ENCODE assay signal across 31 mouse cellular contexts in the genomic region with DNA sequence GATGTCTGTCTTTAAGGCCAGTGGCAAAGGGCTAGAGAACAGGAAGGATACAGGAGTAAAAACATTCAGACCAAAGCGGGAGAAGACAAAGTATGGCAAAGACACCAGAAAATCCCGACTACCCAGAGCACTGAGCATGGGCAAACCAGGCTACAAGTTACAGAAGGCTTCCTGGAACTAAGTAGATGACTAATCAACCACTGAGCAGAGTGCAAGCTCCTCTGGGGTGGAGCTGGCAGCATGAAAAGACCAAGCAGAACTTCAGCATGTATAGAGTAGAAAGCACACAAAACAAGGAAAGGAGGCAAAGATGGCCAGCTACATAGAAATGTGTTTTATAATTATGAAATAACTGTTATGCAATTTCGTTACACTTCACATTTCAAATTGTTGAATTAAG. TPM values are rescaled to one million over a fixed set of nuclear protein-coding genes. Genes with fewer than 3 reads are reported as not detected.
DNase-seq lines count a peak whose midpoint lies in the region; ATAC-seq and TF ChIP-seq lines count a peak whose summit lies in the region.
"Had no signal": no experiment of that assay in that cellular context is flagged by ENCODE, and none has a peak within 500 bp of the region (broad histone marks: within the 10 kb centered on the region; RNA-seq: fewer than 3 reads in every experiment).

No protein-coding gene starts in this region.

- DNase-seq in frontal cortex, postnatal 14 days (ENCODE audit: low spot score in 2 of 2), result no peak
- DNase-seq in lung, postnatal 0 days (ENCODE audit: low spot score), result peak; percentile 49
- no peak for DNase-seq in lung, adult 2 months
- peak; percentile 39 for DNase-seq in NIH3T3 (ENCODE audit: low read depth)
- DNase-seq in layer of hippocampus, postnatal 10 days (ENCODE audit: low spot score in 2 of 2), result no peak
- no peak for DNase-seq in urinary bladder, postnatal 4 days (ENCODE audit: low spot score in 2 of 2)
- DNase-seq: adrenal gland, adult 8-10 months; cerebellum, adult 11 months; cerebellum, adult 9-11 months; forebrain, postnatal 0 days; gastrocnemius, postnatal 25 days; heart, adult 18-20 months; heart, postnatal 4 days; kidney, adult 11 months; midbrain, embryonic 14.5 days; right cerebral cortex, postnatal 25 days; thymus, postnatal 14 days had no signal

- 0 out of 2 replicates have a peak, but pooled peaks cover 6% of the 10 kb centered on the region for H3K4me1 ChIP-seq in lung, postnatal 0 days (ENCODE audit: insufficient read depth, low read depth, low read length)
- peaks cover 3% of the 10 kb centered on the region; the same call in 1 of the 2 replicates for H3K4me1 ChIP-seq in lung, adult 2 months (ENCODE audit: control insufficient read depth, insufficient read depth, low read length)
- H3K4me1 ChIP-seq: stomach, embryonic 15.5 days had no signal

- H3K9me3 ChIP-seq in lung, postnatal 0 days (ENCODE audit: low read length), result no peaks in the 10 kb centered on the region
- H3K9me3 ChIP-seq: forebrain, embryonic 12.5 days; heart, embryonic 12.5 days; limb, embryonic 13.5 days; neural tube, embryonic 15.5 days; stomach, embryonic 15.5 days had no signal

- TF ChIP-seq POLR2A in lung, adult 2 months (IDR thresholded peaks at IDR 0.05; ENCODE audit: borderline replicate concordance, extremely low read depth, low read depth, low read length), result no peak
- TF ChIP-seq POLR2A in myocyte (IDR thresholded peaks at IDR 0.05; ENCODE audit: insufficient read length, low read depth), result no peak

- peaks cover 42% of the 10 kb centered on the region for H3K79me2 ChIP-seq in myocyte (ENCODE audit: control insufficient read depth, insufficient read depth)

- H3ac ChIP-seq in myocyte (ENCODE audit: control insufficient read depth, insufficient read length), result no peak overlapping the region

- H3K4me3 ChIP-seq in lung, postnatal 0 days (ENCODE audit: low read depth, low read length), result no peak overlapping the region
- H3K4me3 ChIP-seq in lung, adult 2 months (replicated peaks; ENCODE audit: extremely low read depth, low read depth, low read length), result no peak overlapping the region
- no peak overlapping the region for H3K4me3 ChIP-seq in myocyte
- H3K4me3 ChIP-seq: erythroblast, embryonic 14.5 days; forebrain, embryonic 12.5 days; heart, embryonic 12.5 days; layer of hippocampus, adult 2 months; limb, embryonic 13.5 days; neural tube, embryonic 15.5 days; stomach, embryonic 15.5 days had no signal

- WGBS in lung, postnatal 0 days, result 76% methylated on average over 3 of the region's 3 CpGs
- 55% methylated on average over 3 of the region's 3 CpGs for WGBS in lung, adult 2 months

- H3K36me3 ChIP-seq in lung, postnatal 0 days (ENCODE audit: insufficient read depth, low read length), result no peaks in the 10 kb centered on the region
- H3K36me3 ChIP-seq in myocyte (ENCODE audit: control insufficient read depth, insufficient read depth), result no peaks in the 10 kb centered on the region
- H3K36me3 ChIP-seq: neural tube, embryonic 15.5 days; stomach, embryonic 15.5 days had no signal

- H3K4me2 ChIP-seq in lung, postnatal 0 days (replicated peaks; ENCODE audit: low read depth, low read length), result no peak overlapping the region
- peak overlapping the region; percentile 28 for H3K4me2 ChIP-seq in myocyte (ENCODE audit: low read depth)
- H3K4me2 ChIP-seq: forebrain, embryonic 12.5 days; heart, embryonic 12.5 days; hindbrain, embryonic 14.5 days; limb, embryonic 13.5 days; neural tube, embryonic 15.5 days; stomach, embryonic 15.5 days had no signal

- peak; percentile 35; the same call in 1 of the 2 replicates for ATAC-seq in frontal cortex, adult (ENCODE audit: low TSS enrichment)
- ATAC-seq in lung, postnatal 0 days, result peak; percentile 48
- ATAC-seq: activated CD4-positive, CD25-positive, alpha-beta regulatory T cell, adult 4 months; forebrain, postnatal 0 days had no signal

- no peak for TF ChIP-seq EP300 in lung, postnatal 0 days (IDR thresholded peaks at IDR 0.05)

- no peak overlapping the region for H3K9ac ChIP-seq in lung, postnatal 0 days (replicated peaks; ENCODE audit: low read depth)
- H3K9ac ChIP-seq: forebrain, embryonic 12.5 days; forebrain, postnatal 0 days; heart, embryonic 12.5 days; hindbrain, embryonic 14.5 days; limb, embryonic 13.5 days; liver, embryonic 14.5 days; neural tube, embryonic 15.5 days; stomach, embryonic 15.5 days had no signal

- H3K27me3 ChIP-seq in lung, postnatal 0 days (replicated peaks; ENCODE audit: insufficient read depth, low read length), result no peaks in the 10 kb centered on the region
- no peaks in the 10 kb centered on the region for H3K27me3 ChIP-seq in myocyte (ENCODE audit: control insufficient read depth, insufficient read depth, insufficient read length)
- H3K27me3 ChIP-seq: forebrain, embryonic 12.5 days; heart, embryonic 12.5 days; limb, embryonic 13.5 days; neural tube, embryonic 15.5 days; stomach, embryonic 15.5 days had no signal

- no peak for TF ChIP-seq CTCF in lung, postnatal 0 days (IDR thresholded peaks at IDR 0.05)
- no peak for TF ChIP-seq CTCF in lung, adult 2 months (IDR thresholded peaks at IDR 0.05; ENCODE audit: insufficient read depth, low read length)

- no peak overlapping the region for H3K27ac ChIP-seq in lung, postnatal 0 days (ENCODE audit: low read length)
- H3K27ac ChIP-seq: forebrain, embryonic 12.5 days; hindbrain, embryonic 14.5 days; layer of hippocampus, adult 2 months; limb, embryonic 13.5 days; liver, embryonic 14.5 days; neural tube, embryonic 15.5 days; stomach, embryonic 15.5 days had no signal

TF ChIP-seq in myocyte, 11 proteins besides CTCF, POLR2A, EP300 and RAD21:
- TF ChIP-seq E2F4 (IDR thresholded peaks at IDR 0.05; ENCODE audit: insufficient read depth) (no peak), TCF12 (IDR thresholded peaks at IDR 0.05; ENCODE audit: insufficient read depth, poor library complexity, severe bottlenecking) (no peak), CEBPB (IDR thresholded peaks at IDR 0.05; ENCODE audit: insufficient read depth, poor library complexity, severe bottlenecking) (no peak), MYOG (IDR thresholded peaks at IDR 0.05; ENCODE audit: control insufficient read depth in 1 of 3, insufficient read depth in 1 of 3, insufficient read length in 2 of 3, low read depth in 2 of 3) (no peak), SRF (IDR thresholded peaks at IDR 0.05; ENCODE audit: control insufficient read depth, insufficient read length, low read depth) (no peak), MYOD1 (IDR thresholded peaks at IDR 0.05; ENCODE audit: control insufficient read depth in 1 of 3, insufficient read length in 2 of 3, low read depth in 2 of 3) (no peak), MAX (IDR thresholded peaks at IDR 0.05; ENCODE audit: low read depth) (no peak), TCF3 (IDR thresholded peaks at IDR 0.05; ENCODE audit: insufficient read length, low read depth) (no peak), USF1 (IDR thresholded peaks at IDR 0.05; ENCODE audit: low read depth) (no peak), POLR2AphosphoS2 (IDR thresholded peaks at IDR 0.05; ENCODE audit: insufficient read length, low read depth) (no peak), REST (IDR thresholded peaks at IDR 0.05; ENCODE audit: insufficient read depth, insufficient read length) (no peak)

RNA-seq across cellular contexts. Expression of gene Scyl2, which starts 5.6 kb away (rescaled TPM):
- polyA plus RNA-seq in lung, postnatal 0 days (2015; fragmentation: Nextera tagmentation; extraction: Ambion mirVana), result 4.8 and 5.8 TPM in 2 replicates
- polyA plus RNA-seq in lung, adult 2 months (2012; rRNA removed), result 10.6 and 16.0 TPM in 2 replicates
- 7.2 TPM for polyA plus RNA-seq in myocyte (2012; fragmentation: generic; extraction: Trizol)
- 10 to 100 TPM; 30.8 to 34.4 TPM for total RNA-seq in layer of hippocampus, postnatal 10 days (2021)

RNA-seq across cellular contexts. Expression of gene Actr6, which starts 51.6 kb away (rescaled TPM):
- polyA plus RNA-seq in lung, postnatal 0 days (2015; fragmentation: Nextera tagmentation; extraction: Ambion mirVana), result 20.3 TPM in 2 replicates
- 0.71 and 1.7 TPM in 2 replicates for polyA plus RNA-seq in lung, adult 2 months (2012; rRNA removed)
- 4.5 TPM for polyA plus RNA-seq in myocyte (2012; fragmentation: generic; extraction: Trizol)
- 10 to 100 TPM; 24.9 to 25.7 TPM for total RNA-seq in layer of hippocampus, postnatal 10 days (2021)

RNA-seq across cellular contexts. Expression of gene Slc17a8, which starts 59.5 kb away (rescaled TPM):
- polyA plus RNA-seq in lung, postnatal 0 days (2015; fragmentation: Nextera tagmentation; extraction: Ambion mirVana), result 0.05 TPM in 1 of 2 replicates, not detected in the other
- not detected in 2 replicates for polyA plus RNA-seq in lung, adult 2 months (2012; rRNA removed)
- not detected for polyA plus RNA-seq in myocyte (2012; fragmentation: generic; extraction: Trizol)
- total RNA-seq in layer of hippocampus, postnatal 10 days (2021), result 1 to 10 TPM; 2.9 to 3.1 TPM
- total RNA-seq: gastrocnemius, postnatal 25 days; heart, adult 18-20 months; heart, postnatal 4 days; monocyte, adult 5-6 weeks had no signal
- polyA plus RNA-seq: erythroblast, embryonic 14.5 days; heart, postnatal 0 days; limb, embryonic 13.5 days; stomach, embryonic 15.5 days had no signal

Comparison
In these comparisons a context has a peak if more than half of its experiments do, and no peak if none do; other contexts are left out.
1. DNase-seq: peak in lung, postnatal 0 days (single experiment) and NIH3T3 (single experiment); none in frontal cortex, postnatal 14 days (0 of 2), lung, adult 2 months (single experiment), layer of hippocampus, postnatal 10 days (0 of 2) and urinary bladder, postnatal 4 days (0 of 2).